Mouse (Mus musculus): ENCODE measurements around the gene Coq9. TPM values are rescaled to one million over a fixed set of nuclear protein-coding genes. Genes with fewer than 3 reads are reported as not detected.

The Coq9 gene
- total and polyA plus RNA-seq, 3 experiments, result 48.5 to 82.2 (median 68.8) TPM

DNA sequence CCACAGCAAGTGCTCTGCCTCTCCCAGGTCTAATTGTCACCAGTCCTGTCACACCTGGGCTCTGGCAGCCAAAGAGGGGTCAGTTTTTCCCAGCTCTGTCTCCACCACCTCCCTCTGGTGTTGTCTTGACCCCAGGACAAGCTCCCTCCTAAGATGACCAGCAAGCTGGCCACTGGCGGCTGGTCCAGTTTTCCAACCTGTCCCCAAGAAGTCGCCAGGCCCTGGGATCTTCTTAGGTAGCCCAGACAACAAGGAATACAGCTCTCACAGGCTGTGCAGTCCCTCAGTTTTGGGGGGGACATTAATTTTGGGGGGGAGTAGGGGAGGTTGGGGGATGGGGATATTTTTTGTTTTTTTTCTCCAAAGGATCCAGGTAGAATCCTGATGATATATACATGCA lies 34.5 kb downstream of the Coq9 start:
- TF ChIP-seq IRF4 (IDR thresholded peaks at IDR 0.05; ENCODE audit: low read depth, low read length) (no peak), ETS1 (conservative IDR thresholded peaks at IDR 0.05; ENCODE audit: low read depth, low read length) (no peak), BHLHE40 (IDR thresholded peaks at IDR 0.05; ENCODE audit: low read depth, low read length) (no peak)
- no peak overlapping the region for H3K4me3 ChIP-seq (replicated peaks in 1 of 3; ENCODE audit: low read depth in 2 of 3, low read length in 2 of 3, poor library complexity in 1 of 3)
- H3K4me1 ChIP-seq (ENCODE audit: control insufficient read depth in 1 of 2, insufficient read depth in 2 of 2), result peaks cover 6 to 31% of the 10 kb centered on the region in 2 experiments; a peak in 2 of 4 replicates
- peaks cover 17% of the 10 kb centered on the region for H3K27me3 ChIP-seq (replicated peaks)
- dilution Hi-C loops (cut with MboI; ENCODE audit: extremely low pct_ligation_motif_present, extremely low pct_unique_long_range_greater_than_20kb, low sequenced_read_pairs) (no loop called here), in situ Hi-C loops (cut with MboI; ENCODE audit: low pct_ligation_motif_present, low pct_unique_long_range_greater_than_20kb, low sequenced_read_pairs) (loop anchor here (5.0 kb wide), 1 partner anchor 35 kb away; no protein-coding TSS in a partner anchor)
- DNase-seq (ENCODE audit: extremely low read depth), result no peak
- no peak overlapping the region for H3K27ac ChIP-seq (ENCODE audit: insufficient read depth, low read depth)
- no peaks in the 10 kb centered on the region for H3K79me2 ChIP-seq (replicated peaks; ENCODE audit: control insufficient read depth, extremely low read depth, insufficient read depth, poor library complexity, severe bottlenecking)
- H3K36me3 ChIP-seq (replicated peaks in 1 of 2; ENCODE audit: control insufficient read depth in 1 of 2, insufficient read depth in 1 of 2, low read length in 1 of 2), result peaks cover 0 to 25% of the 10 kb centered on the region in 2 experiments
- H3K9me3 ChIP-seq (replicated peaks; ENCODE audit: low read length), result no peaks in the 10 kb centered on the region
- no peak overlapping the region for H3K4me2 ChIP-seq (ENCODE audit: insufficient read depth, low read depth, poor library complexity, severe bottlenecking)
- H3K9ac ChIP-seq (ENCODE audit: insufficient read depth, low read depth), result no peak overlapping the region

- Histone ChIP-seq H3K27me3 (replicated peaks) (peaks cover 17% of the 10 kb centered on the region), H3K36me3 (replicated peaks in 1 of 2; ENCODE audit: control insufficient read depth in 1 of 2, insufficient read depth in 1 of 2, low read length in 1 of 2) (peaks cover 0 to 9% of the 10 kb centered on the region in 2 experiments), H3K27ac (ENCODE audit: insufficient read depth, low read depth) (no peak overlapping the region), H3K9me3 (replicated peaks; ENCODE audit: low read length) (no peaks in the 10 kb centered on the region), H3K4me3 (replicated peaks in 1 of 3; ENCODE audit: low read depth in 2 of 3, low read length in 2 of 3, poor library complexity in 1 of 3) (no peak overlapping the region), H3K4me2 (ENCODE audit: insufficient read depth, low read depth, poor library complexity, severe bottlenecking) (no peak overlapping the region), H3K4me1 (ENCODE audit: control insufficient read depth in 1 of 2, insufficient read depth in 2 of 2) (peaks cover 8 to 36% of the 10 kb centered on the region in 2 experiments; a peak in 2 of 4 replicates), H3K79me2 (replicated peaks; ENCODE audit: control insufficient read depth, extremely low read depth, insufficient read depth, poor library complexity, severe bottlenecking) (no peaks in the 10 kb centered on the region), H3K9ac (ENCODE audit: insufficient read depth, low read depth) (no peak overlapping the region)
- TF ChIP-seq SMC3 (IDR thresholded peaks at IDR 0.05; ENCODE audit: low read depth, low read length), result peak; percentile 88
- TF ChIP-seq MAZ (IDR thresholded peaks at IDR 0.05; ENCODE audit: low read depth, low read length), result no peak
- peak; percentile 78 to 85 for TF ChIP-seq CTCF (conservative IDR thresholded peaks at IDR 0.05 in 1 of 2, IDR thresholded peaks at IDR 0.05 in 1 of 2; ENCODE audit: low read depth in 2 of 2, low read length in 2 of 2)
- TF ChIP-seq RAD21 (IDR thresholded peaks at IDR 0.05; ENCODE audit: low read depth, low read length), result peak; percentile 53
- dilution Hi-C loops (cut with MboI; ENCODE audit: extremely low pct_ligation_motif_present, extremely low pct_unique_long_range_greater_than_20kb, low sequenced_read_pairs) (no loop called here), in situ Hi-C loops (cut with MboI; ENCODE audit: low pct_ligation_motif_present, low pct_unique_long_range_greater_than_20kb, low sequenced_read_pairs) (loop anchor here (5.0 kb wide), 1 partner anchor 33 kb away; no protein-coding TSS in a partner anchor)
- DNase-seq (ENCODE audit: extremely low read depth), result peak; percentile 72
Measured at GRCm38 (mm10) chr8:94874358-94874757, 36.2 kb downstream of the Coq9 start.

DNA sequence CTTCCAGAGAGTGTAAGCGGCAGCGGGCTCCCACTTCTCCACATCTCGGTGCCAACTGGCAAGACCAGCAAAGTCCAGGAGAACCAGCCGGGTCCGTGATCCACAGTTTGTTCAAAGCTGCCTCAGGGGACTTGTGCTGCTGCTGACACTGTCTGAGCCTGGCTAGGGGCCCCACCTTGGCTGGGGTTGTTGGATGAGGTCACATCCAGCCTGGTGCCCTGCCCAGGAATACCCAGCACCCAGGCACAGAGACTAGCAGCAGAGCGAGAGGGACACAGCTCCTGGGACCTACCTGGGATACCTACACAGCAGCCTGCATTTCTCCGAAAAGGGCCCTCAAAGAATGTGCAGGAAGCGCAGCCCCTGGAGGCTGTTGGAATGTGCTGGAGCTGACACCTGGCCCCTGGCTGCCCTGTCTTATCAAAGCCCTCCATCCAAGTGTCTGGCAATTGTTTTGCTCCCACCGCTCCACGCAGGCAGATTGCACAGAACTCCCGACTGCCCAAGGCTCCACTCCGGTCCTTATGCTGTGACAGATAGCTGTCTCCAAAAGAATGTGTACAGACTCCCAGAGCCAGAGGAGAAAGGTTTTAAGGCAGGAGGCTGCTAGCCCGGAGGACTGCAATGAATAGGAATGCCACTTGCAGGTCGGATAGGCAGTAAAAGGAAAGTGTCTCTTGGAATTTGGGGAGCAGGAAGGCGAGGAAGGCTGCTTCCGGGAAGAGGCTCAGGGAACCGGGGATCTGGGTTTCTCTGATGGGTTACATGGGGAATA lies 37.2 kb downstream of the Coq9 start:
- H3K4me3 ChIP-seq (replicated peaks in 1 of 3; ENCODE audit: low read depth in 2 of 3, low read length in 2 of 3, poor library complexity in 1 of 3), result peak overlapping the region; percentile 29 to 55 (median 53)
- TF ChIP-seq PAX5 (IDR thresholded peaks at IDR 0.05; ENCODE audit: low read length), result no peak
- TF ChIP-seq MYC (IDR thresholded peaks at IDR 0.05; ENCODE audit: low read depth, low read length), result no peak
- TF ChIP-seq TCF12 (IDR thresholded peaks at IDR 0.05; ENCODE audit: low read depth, low read length), result 0 out of 2 replicates have a peak, but pooled peaks have one; percentile 1
- peaks cover 0 to 4% of the 10 kb centered on the region in 2 experiments for H3K36me3 ChIP-seq (replicated peaks in 1 of 2; ENCODE audit: control insufficient read depth in 1 of 2, insufficient read depth in 1 of 2, low read length in 1 of 2)
- no peak for DNase-seq (ENCODE audit: extremely low read depth)
- peaks cover 8 to 36% of the 10 kb centered on the region in 2 experiments; a peak in 2 of 4 replicates for H3K4me1 ChIP-seq (ENCODE audit: control insufficient read depth in 1 of 2, insufficient read depth in 2 of 2)
- in situ Hi-C loops (cut with MboI; ENCODE audit: low pct_ligation_motif_present, low pct_unique_long_range_greater_than_20kb, low sequenced_read_pairs) (no loop called here), dilution Hi-C loops (cut with MboI; ENCODE audit: extremely low pct_ligation_motif_present, extremely low pct_unique_long_range_greater_than_20kb, low sequenced_read_pairs) (no loop called here)
- peak overlapping the region; percentile 89 for H3K4me2 ChIP-seq (ENCODE audit: insufficient read depth, low read depth, poor library complexity, severe bottlenecking)
- peak overlapping the region; percentile 50 for H3K9ac ChIP-seq (ENCODE audit: insufficient read depth, low read depth)
- H3K27me3 ChIP-seq (replicated peaks), result peaks cover 17% of the 10 kb centered on the region
- no peak overlapping the region for H3K27ac ChIP-seq (ENCODE audit: insufficient read depth, low read depth)
- no peaks in the 10 kb centered on the region for H3K9me3 ChIP-seq (replicated peaks; ENCODE audit: low read length)
- H3K79me2 ChIP-seq (replicated peaks; ENCODE audit: control insufficient read depth, extremely low read depth, insufficient read depth, poor library complexity, severe bottlenecking), result no peaks in the 10 kb centered on the region

Measured in CH12.LX (cell line).